Mouse (Mus musculus): ENCODE data around the gene Gm20388. TPM values are rescaled to one million over a fixed set of nuclear protein-coding genes. Genes with fewer than 3 reads are reported as not detected.

Gm20388 gene
- polyA plus RNA-seq, 1 experiment from 2014 or later, result 8.3 TPM

- H3K27ac ChIP-seq (ENCODE audit: low read depth), result peak overlapping the region; percentile 38; the same call in 1 of the 2 replicates
- H3K4me1 ChIP-seq (replicated peaks; ENCODE audit: control insufficient read depth, insufficient read depth, low read length), result peaks cover 35% of the 10 kb centered on the region
- no peak overlapping the region for H3K4me3 ChIP-seq (ENCODE audit: low read depth, low read length)
- no peak overlapping the region for H3K9ac ChIP-seq (ENCODE audit: low read length)
- H3K4me2 ChIP-seq (ENCODE audit: low read length), result no peak overlapping the region
- H3K36me3 ChIP-seq (ENCODE audit: control insufficient read depth, insufficient read depth, low read length), result no peaks in the 10 kb centered on the region
- no peak for DNase-seq (ENCODE audit: low spot score)
- WGBS, result 52% methylated on average over 7 of the region's 7 CpGs
- ATAC-seq (replicated peaks; ENCODE audit: low FRiP score, low TSS enrichment, low read depth), result no peak
- no peaks in the 10 kb centered on the region for H3K27me3 ChIP-seq (replicated peaks; ENCODE audit: control insufficient read depth, insufficient read depth, low read length)
- H3K9me3 ChIP-seq (ENCODE audit: control insufficient read depth, low read length), result no peaks in the 10 kb centered on the region
These were observed 214.3 kb downstream of the Gm20388 start for GRCm38 (mm10) chr8:120124836-120125389.

- Histone ChIP-seq H3K9me3 (ENCODE audit: control insufficient read depth, low read length) (no peaks in the 10 kb centered on the region), H3K4me1 (replicated peaks; ENCODE audit: control insufficient read depth, insufficient read depth, low read length) (peaks cover 35% of the 10 kb centered on the region), H3K4me3 (ENCODE audit: low read depth, low read length) (no peak overlapping the region), H3K9ac (ENCODE audit: low read length) (no peak overlapping the region), H3K27ac (ENCODE audit: low read depth) (no peak overlapping the region; the same call in 1 of the 2 replicates), H3K4me2 (ENCODE audit: low read length) (no peak overlapping the region), H3K27me3 (replicated peaks; ENCODE audit: control insufficient read depth, insufficient read depth, low read length) (no peaks in the 10 kb centered on the region), H3K36me3 (ENCODE audit: control insufficient read depth, insufficient read depth, low read length) (no peaks in the 10 kb centered on the region)
- WGBS, result 23% methylated on average over 14 of the region's 14 CpGs
- ATAC-seq (replicated peaks; ENCODE audit: low FRiP score, low TSS enrichment, low read depth), result no peak
- DNase-seq (ENCODE audit: low spot score), result peak; percentile 54
These were observed 215.9 kb downstream of the Gm20388 start for GRCm38 (mm10) chr8:120126357-120127161.

- H3K27me3 ChIP-seq (replicated peaks; ENCODE audit: control insufficient read depth, insufficient read depth, low read length), result no peaks in the 10 kb centered on the region
- ATAC-seq (replicated peaks; ENCODE audit: low FRiP score, low TSS enrichment, low read depth) (no peak), DNase-seq (ENCODE audit: low spot score) (no peak)
- no peak overlapping the region for H3K4me3 ChIP-seq (ENCODE audit: low read depth, low read length)
- 75% methylated on average over 4 of the region's 4 CpGs for WGBS
- no peaks in the 10 kb centered on the region for H3K36me3 ChIP-seq (ENCODE audit: control insufficient read depth, insufficient read depth, low read length)
- no peaks in the 10 kb centered on the region for H3K9me3 ChIP-seq (ENCODE audit: control insufficient read depth, low read length)
- H3K9ac ChIP-seq (ENCODE audit: low read length), result no peak overlapping the region
- no peak overlapping the region for H3K4me2 ChIP-seq (ENCODE audit: low read length)
- H3K4me1 ChIP-seq (replicated peaks; ENCODE audit: control insufficient read depth, insufficient read depth, low read length), result peaks cover 25% of the 10 kb centered on the region
- H3K27ac ChIP-seq (ENCODE audit: low read depth), result no peak overlapping the region
These were observed 218.9 kb downstream of the Gm20388 start for GRCm38 (mm10) chr8:120129547-120129946.

- no peak overlapping the region for H3K27ac ChIP-seq (ENCODE audit: low read depth)
- no peak for ATAC-seq (replicated peaks; ENCODE audit: low FRiP score, low TSS enrichment, low read depth)
- H3K36me3 ChIP-seq (ENCODE audit: control insufficient read depth, insufficient read depth, low read length), result no peaks in the 10 kb centered on the region
- no peaks in the 10 kb centered on the region for H3K27me3 ChIP-seq (replicated peaks; ENCODE audit: control insufficient read depth, insufficient read depth, low read length)
- DNase-seq (ENCODE audit: low spot score), result no peak
- H3K4me3 ChIP-seq (ENCODE audit: low read depth, low read length), result no peak overlapping the region
- no peak overlapping the region for H3K4me2 ChIP-seq (ENCODE audit: low read length)
- H3K9me3 ChIP-seq (ENCODE audit: control insufficient read depth, low read length), result no peaks in the 10 kb centered on the region
- H3K4me1 ChIP-seq (replicated peaks; ENCODE audit: control insufficient read depth, insufficient read depth, low read length), result peaks cover 12% of the 10 kb centered on the region
- WGBS, result 89% methylated on average over 8 of the region's 8 CpGs
- no peak overlapping the region for H3K9ac ChIP-seq (ENCODE audit: low read length)
These were observed 220.5 kb downstream of the Gm20388 start for GRCm38 (mm10) chr8:120131158-120131557.

GRCm38 (mm10) chr8:120133169-120133568 lies 222.5 kb downstream of the Gm20388 start:
- no peak overlapping the region for H3K27ac ChIP-seq (ENCODE audit: low read depth)
- H3K9ac ChIP-seq (ENCODE audit: low read length), result no peak overlapping the region
- no peaks in the 10 kb centered on the region for H3K36me3 ChIP-seq (ENCODE audit: control insufficient read depth, insufficient read depth, low read length)
- H3K9me3 ChIP-seq (ENCODE audit: control insufficient read depth, low read length), result no peaks in the 10 kb centered on the region
- no peak for DNase-seq (ENCODE audit: low spot score)
- H3K4me3 ChIP-seq (ENCODE audit: low read depth, low read length), result no peak overlapping the region
- H3K4me2 ChIP-seq (ENCODE audit: low read length), result no peak overlapping the region
- H3K27me3 ChIP-seq (replicated peaks; ENCODE audit: control insufficient read depth, insufficient read depth, low read length), result no peaks in the 10 kb centered on the region
- ATAC-seq (replicated peaks; ENCODE audit: low FRiP score, low TSS enrichment, low read depth), result no peak
- 84% methylated on average over 7 of the region's 7 CpGs for WGBS
- no peaks in the 10 kb centered on the region; the same call in 1 of the 2 replicates for H3K4me1 ChIP-seq (replicated peaks; ENCODE audit: control insufficient read depth, insufficient read depth, low read length)

- H3K4me2 ChIP-seq (ENCODE audit: low read length), result no peak overlapping the region
- H3K4me3 ChIP-seq (ENCODE audit: low read depth, low read length), result no peak overlapping the region
- no peak overlapping the region for H3K9ac ChIP-seq (ENCODE audit: low read length)
- H3K4me1 ChIP-seq (replicated peaks; ENCODE audit: control insufficient read depth, insufficient read depth, low read length), result no peaks in the 10 kb centered on the region; the same call in 1 of the 2 replicates
- no peaks in the 10 kb centered on the region for H3K9me3 ChIP-seq (ENCODE audit: control insufficient read depth, low read length)
- no peak for ATAC-seq (replicated peaks; ENCODE audit: low FRiP score, low TSS enrichment, low read depth)
- 85% methylated on average over 7 of the region's 7 CpGs for WGBS
- no peaks in the 10 kb centered on the region for H3K36me3 ChIP-seq (ENCODE audit: control insufficient read depth, insufficient read depth, low read length)
- H3K27me3 ChIP-seq (replicated peaks; ENCODE audit: control insufficient read depth, insufficient read depth, low read length), result no peaks in the 10 kb centered on the region
- H3K27ac ChIP-seq (ENCODE audit: low read depth), result no peak overlapping the region
- no peak for DNase-seq (ENCODE audit: low spot score)
These were observed 225.0 kb downstream of the Gm20388 start for GRCm38 (mm10) chr8:120135687-120136086.

- Histone ChIP-seq H3K9me3 (ENCODE audit: control insufficient read depth, low read length) (no peaks in the 10 kb centered on the region), H3K4me3 (ENCODE audit: low read depth, low read length) (no peak overlapping the region), H3K4me2 (ENCODE audit: low read length) (no peak overlapping the region), H3K36me3 (ENCODE audit: control insufficient read depth, insufficient read depth, low read length) (no peaks in the 10 kb centered on the region), H3K4me1 (replicated peaks; ENCODE audit: control insufficient read depth, insufficient read depth, low read length) (no peaks in the 10 kb centered on the region; the same call in 1 of the 2 replicates), H3K27me3 (replicated peaks; ENCODE audit: control insufficient read depth, insufficient read depth, low read length) (no peaks in the 10 kb centered on the region), H3K27ac (ENCODE audit: low read depth) (no peak overlapping the region), H3K9ac (ENCODE audit: low read length) (no peak overlapping the region)
- no peak for ATAC-seq (replicated peaks; ENCODE audit: low FRiP score, low TSS enrichment, low read depth)
- no peak for DNase-seq (ENCODE audit: low spot score)
- 65% methylated on average over 7 of the region's 7 CpGs for WGBS
These were observed 226.0 kb downstream of the Gm20388 start for GRCm38 (mm10) chr8:120136618-120137017.

GRCm38 (mm10) chr8:120138958-120139357 lies 228.3 kb downstream of the Gm20388 start:
- H3K4me1 ChIP-seq (replicated peaks; ENCODE audit: control insufficient read depth, insufficient read depth, low read length), result no peaks in the 10 kb centered on the region; the same call in 1 of the 2 replicates
- ATAC-seq (replicated peaks; ENCODE audit: low FRiP score, low TSS enrichment, low read depth), result 0 out of 2 replicates have a peak, but pooled peaks have one; percentile 53
- no peak overlapping the region for H3K4me3 ChIP-seq (ENCODE audit: low read depth, low read length)
- H3K9me3 ChIP-seq (ENCODE audit: control insufficient read depth, low read length), result no peaks in the 10 kb centered on the region
- WGBS, result 49% methylated on average over 2 of the region's 2 CpGs
- no peak overlapping the region for H3K4me2 ChIP-seq (ENCODE audit: low read length)
- peak overlapping the region; percentile 5; the same call in 1 of the 2 replicates for H3K27ac ChIP-seq (ENCODE audit: low read depth)
- H3K9ac ChIP-seq (ENCODE audit: low read length), result no peak overlapping the region
- no peaks in the 10 kb centered on the region for H3K36me3 ChIP-seq (ENCODE audit: control insufficient read depth, insufficient read depth, low read length)
- H3K27me3 ChIP-seq (replicated peaks; ENCODE audit: control insufficient read depth, insufficient read depth, low read length), result no peaks in the 10 kb centered on the region
- DNase-seq (ENCODE audit: low spot score), result no peak
